Mouse (Mus musculus) E14TG2a.4 (cell line): ENCODE results near the gene Opa3.
A peak's percentile ranks its signal among the peaks of the same experiment; 100 is the strongest.

Source experiments
- H3K27me3 ChIP-seq: 2 replicates; pipeline ENCODE4 v1.6.1; 2014; ENCODE audit warnings: low read length, control low read depth; ENCODE audit not compliant: insufficient read depth
- H3K36me3 ChIP-seq: 2 replicates; pipeline ENCODE4 v1.6.1; 2014; ENCODE audit warnings: low read length, control low read depth; ENCODE audit not compliant: insufficient read depth
- H3K4me1 ChIP-seq: replicated peaks from 2 replicates; pipeline ENCODE4 v1.6.1; 2014; ENCODE audit warnings: low read depth, low read length, control low read depth
- H3K4me3 ChIP-seq: replicated peaks from 2 replicates; pipeline ENCODE4 v1.5.1; 2014; ENCODE audit warnings: mild to moderate bottlenecking, low read length
- H3K9me3 ChIP-seq: 2 replicates; pipeline ENCODE4 v1.6.1; 2014; ENCODE audit warnings: low read length, control low read depth
- CTCF ChIP-seq: conservative IDR thresholded peaks from 2 replicates; pipeline ENCODE4 v1.5.1; 2014; ENCODE audit warnings: low read length
- NANOG ChIP-seq: IDR thresholded peaks from 2 replicates; pipeline ENCODE4 v1.6.1; 2014; ENCODE audit warnings: borderline replicate concordance, low read length, mixed read lengths
- POU5F1 ChIP-seq: IDR thresholded peaks from 2 replicates; pipeline ENCODE4 v1.6.1; 2014; ENCODE audit warnings: low read length, borderline replicate concordance

Gene Opa3

DNA sequence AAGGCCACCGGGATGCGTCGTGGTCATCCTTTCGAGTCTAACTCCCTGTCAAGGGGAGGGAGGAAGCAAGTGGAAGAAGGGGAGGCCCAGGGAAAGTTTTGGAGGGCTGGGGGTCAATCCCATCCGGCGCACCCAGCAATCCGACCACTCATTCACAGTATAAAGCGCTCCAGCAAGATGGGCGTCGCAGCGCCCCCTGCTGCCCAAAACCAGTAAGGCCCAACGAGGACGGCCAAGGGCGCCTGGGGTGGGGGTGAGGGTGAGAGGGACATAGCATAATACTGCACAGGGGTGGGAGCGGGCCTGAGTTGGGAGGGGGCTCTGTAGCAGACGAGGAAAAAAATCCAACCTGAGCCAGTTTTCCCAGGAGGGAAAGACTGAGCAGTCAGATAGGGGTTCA is 75.6 kb downstream of the Opa3 start:
- Histone ChIP-seq H3K4me1 (peaks cover 59% of the 10 kb centered on the region), H3K36me3 (no peaks in the 10 kb centered on the region), H3K27me3 (peaks cover 55% of the 10 kb centered on the region), H3K9me3 (no peaks in the 10 kb centered on the region), H3K4me3 (peak overlapping the region; percentile 37)
- TF ChIP-seq CTCF (peak; percentile 61), POU5F1 (no peak)

DNA sequence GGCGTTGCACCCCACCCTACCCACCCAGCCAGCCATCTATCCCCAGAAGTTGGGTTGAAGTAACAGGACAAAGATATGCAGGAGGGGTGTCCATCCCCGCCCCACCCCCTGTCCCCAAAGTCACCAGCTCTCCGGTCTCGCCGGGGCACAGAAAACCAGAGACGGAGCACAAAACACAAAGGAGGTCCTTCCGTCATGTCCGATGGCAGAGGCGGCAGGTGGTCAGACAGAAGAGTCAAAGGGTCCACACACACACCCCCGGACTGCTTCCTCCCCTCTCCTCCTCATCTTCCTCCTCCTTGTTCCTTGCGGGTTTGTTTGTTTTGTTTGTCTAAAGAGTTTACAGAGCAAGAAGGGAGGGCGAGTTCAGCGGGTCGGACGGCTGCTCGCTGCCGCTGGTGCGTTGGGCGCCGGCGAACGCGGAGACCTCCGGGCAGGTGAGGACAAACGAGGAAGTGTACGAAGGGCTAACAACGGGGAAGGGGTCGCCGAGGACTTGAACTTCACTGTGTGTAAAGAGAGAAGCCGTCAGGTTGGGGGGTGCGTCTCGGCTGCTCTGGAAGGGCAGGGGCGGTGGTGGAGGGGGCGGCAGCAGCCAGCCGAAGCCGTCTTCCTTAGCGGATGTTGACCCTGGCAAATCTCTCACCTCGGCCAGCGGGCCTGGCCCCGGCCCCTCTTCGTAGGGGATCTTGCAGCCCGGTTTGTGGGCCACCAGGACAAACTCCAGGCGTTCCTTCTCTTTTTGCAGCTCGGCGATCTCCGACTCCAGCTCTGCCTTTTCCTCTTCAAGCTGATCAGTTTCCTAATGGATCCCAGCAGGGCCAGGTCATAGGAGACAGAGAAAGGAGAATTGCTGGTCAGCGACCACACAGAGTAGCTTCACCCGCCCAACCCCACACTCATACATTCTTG is 76.6 kb downstream of the Opa3 start:
- peaks cover 69% of the 10 kb centered on the region for H3K4me1 ChIP-seq

DNA sequence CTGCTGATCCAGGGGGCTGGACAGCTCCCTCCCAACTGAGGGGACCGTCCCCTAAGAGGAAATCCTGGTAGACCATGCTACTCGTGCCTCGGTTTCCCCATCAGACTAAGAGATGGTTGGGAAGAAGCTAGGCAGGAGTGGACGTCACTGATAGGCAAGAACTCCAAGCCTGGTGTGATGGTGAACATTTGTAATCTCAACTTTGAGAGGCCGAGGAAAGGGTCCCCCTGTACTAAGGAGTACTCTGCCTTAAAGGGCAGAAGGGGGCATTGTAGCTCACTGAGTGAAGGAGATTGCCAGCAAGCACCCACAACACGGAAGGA is 77.2 kb downstream of the Opa3 start:
- Histone ChIP-seq H3K27me3 (peaks cover 68% of the 10 kb centered on the region), H3K36me3 (no peaks in the 10 kb centered on the region), H3K9me3 (no peaks in the 10 kb centered on the region), H3K4me3 (peak overlapping the region; percentile 66; the same call in 1 of the 2 replicates), H3K4me1 (peaks cover 67% of the 10 kb centered on the region)
- TF ChIP-seq NANOG (no peak), POU5F1 (no peak), CTCF (no peak)

More for the DNA sequence above, 76.6 kb downstream of the Opa3 start:
- Histone ChIP-seq H3K27me3 (peaks cover 65% of the 10 kb centered on the region), H3K9me3 (no peaks in the 10 kb centered on the region), H3K36me3 (no peaks in the 10 kb centered on the region), H3K4me3 (peak overlapping the region; percentile 66)
- TF ChIP-seq POU5F1: no peak
